Mouse (Mus musculus) liver, postnatal 0 days (tissue): Measurements from ENCODE around the gene Vsir. TPM values are rescaled to one million over a fixed set of nuclear protein-coding genes. Genes with fewer than 3 reads are reported as not detected.

Experiments used
- ATAC-seq: fragments of 200-750 bp; cut with Nextera tagmentation; 2 replicates; pipeline ENCODE4 v1.8.0; 2017; ENCODE audit warnings: mild to moderate bottlenecking, moderate library complexity
- DNase-seq: peaks from one replicate; pipeline ENCODE4 v3.0.0-alpha.2; 2016
- H3K27ac ChIP-seq: fragments of 300-500 bp; sonication (generic); 2 replicates; pipeline ENCODE4 v1.5.1; 2014; ENCODE audit warnings: antibody characterized with exemption, moderate library complexity, mild to moderate bottlenecking, low read depth
- H3K27me3 ChIP-seq: fragments of 300-500 bp; sonication (generic); 2 replicates; pipeline ENCODE4 v1.6.1; 2014; ENCODE audit warnings: low read length, control low read depth, mixed read lengths; ENCODE audit not compliant: insufficient read depth
- H3K36me3 ChIP-seq: fragments of 300-500 bp; sonication (generic); replicated peaks from 2 replicates; pipeline ENCODE4 v1.6.1; 2014; ENCODE audit warnings: mild to moderate bottlenecking, control low read depth, low read length, moderate library complexity, mixed read lengths; ENCODE audit not compliant: insufficient read depth
- H3K4me1 ChIP-seq: fragments of 300-500 bp; sonication (generic); 2 replicates; pipeline ENCODE4 v1.6.1; 2014; ENCODE audit warnings: antibody characterized with exemption, mild to moderate bottlenecking, control low read depth; ENCODE audit not compliant: insufficient read depth
- H3K4me2 ChIP-seq: fragments of 300-500 bp; sonication (generic); 2 replicates; pipeline ENCODE4 v1.6.1; 2014; ENCODE audit warnings: low read depth, mild to moderate bottlenecking, low read length, moderate library complexity, mixed read lengths
- H3K4me3 ChIP-seq: fragments of 300-500 bp; sonication (generic); 2 replicates; pipeline ENCODE4 v1.5.1; 2014; ENCODE audit warnings: low read depth, low read length
- H3K9ac ChIP-seq: fragments of 300-500 bp; sonication (generic); replicated peaks from 2 replicates; pipeline ENCODE4 v1.6.1; 2014; ENCODE audit warnings: mild to moderate bottlenecking, moderate library complexity
- H3K9me3 ChIP-seq: fragments of 300-500 bp; sonication (generic); 2 replicates; pipeline ENCODE4 v1.6.1; 2016; ENCODE audit warnings: mild to moderate bottlenecking, control low read depth, low read length, mixed read lengths
- CTCF ChIP-seq: sonication (generic); IDR thresholded peaks from 2 replicates; pipeline ENCODE4 v1.5.1; 2016; ENCODE audit warnings: antibody characterized with exemption, low read depth
- EP300 ChIP-seq: IDR thresholded peaks from 2 replicates; pipeline ENCODE4 v1.6.1; 2016; ENCODE audit warnings: antibody characterized with exemption, low read depth, mild to moderate bottlenecking
- WGBS: fragments of 180-500 bp; shearing (Covaris S2); extraction: QIAGEN DNeasy Blood & Tissue Kit; methylation state at CpG from one replicate; pipeline ENCODE4 v1.1.7; 2014; ENCODE audit not compliant: insufficient replicate concordance; 5-methylcytosine and 5-hydroxymethylcytosine counted together
- polyA plus RNA-seq: library from polyadenylated mRNA; unstranded; fragments of >200 nt; fragmentation: Nextera tagmentation; extraction: Ambion mirVana; gene quantifications from 2 replicates; pipeline ENCODE4 v1.2.1, GENCODE M21; 2015

The Vsir gene
- polyA plus RNA-seq, 1 experiment from 2014 or later: 11.4 TPM

DNA sequence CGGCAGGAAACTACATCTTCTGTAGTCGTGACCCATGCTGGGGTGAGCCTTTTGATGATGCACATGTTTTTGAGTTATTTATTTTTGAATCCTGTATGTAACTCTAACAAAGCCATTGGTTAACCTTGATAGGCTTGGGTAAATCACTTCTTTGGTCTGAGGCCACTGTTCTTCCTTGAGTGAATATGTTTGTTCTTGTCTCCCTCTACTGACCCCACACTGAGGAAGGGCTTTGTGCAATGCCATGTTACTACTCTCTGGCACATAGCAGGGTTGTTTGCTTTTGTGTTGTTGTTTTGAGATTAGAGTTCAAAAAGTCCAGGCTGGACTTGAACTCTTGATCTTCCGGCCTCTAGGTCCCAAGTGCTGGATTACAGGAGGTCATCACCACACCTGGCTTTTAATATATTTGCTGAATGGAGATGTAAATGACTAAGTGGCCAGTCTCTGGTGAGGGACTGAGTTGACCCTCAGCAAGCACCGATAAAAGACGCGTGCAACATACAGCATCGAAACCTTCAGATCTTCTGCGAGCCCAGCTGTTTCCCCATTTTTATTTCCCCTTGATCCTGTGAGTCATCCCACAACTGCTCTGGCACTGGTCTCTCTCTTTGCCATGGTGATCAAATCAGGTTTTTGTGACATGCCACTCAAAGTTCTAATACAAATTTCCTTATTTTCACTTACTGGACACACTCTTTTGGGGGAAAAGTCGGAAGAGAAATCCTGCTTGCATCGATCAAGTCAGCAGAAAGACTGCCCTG is 51.6 kb downstream of the Vsir start:
- Histone ChIP-seq H3K4me1 (no peaks in the 10 kb centered on the region), H3K36me3 (no peaks in the 10 kb centered on the region), H3K9ac (no peak overlapping the region), H3K27me3 (no peaks in the 10 kb centered on the region), H3K9me3 (no peaks in the 10 kb centered on the region), H3K4me2 (no peak overlapping the region), H3K27ac (no peak overlapping the region), H3K4me3 (no peak overlapping the region)
- WGBS: 57% methylated on average over 10 of the region's 10 CpGs
- DNase-seq (no peak), ATAC-seq (no peak)
- TF ChIP-seq CTCF: peak; percentile 45
- TF ChIP-seq EP300: no peak

DNA sequence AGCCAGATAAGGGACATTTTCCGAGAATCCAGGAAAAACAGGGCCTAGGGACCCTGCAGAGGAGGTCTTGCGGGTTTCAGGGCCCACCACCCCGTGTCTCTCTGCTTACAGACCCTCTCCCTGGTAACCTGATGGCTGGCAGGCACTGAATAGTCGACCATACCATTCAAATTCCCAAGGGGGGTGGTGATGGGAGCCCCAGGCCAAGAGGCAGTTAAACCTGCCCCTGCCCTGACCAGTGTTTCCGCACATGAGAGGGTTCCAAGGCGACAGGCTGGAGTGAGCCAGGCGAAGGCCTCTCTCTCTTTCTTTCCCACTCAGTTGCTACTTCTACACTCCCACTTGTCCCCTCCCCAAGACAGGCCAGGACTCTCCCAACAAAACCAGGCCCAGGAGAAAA is 52.8 kb downstream of the Vsir start, which contains the start of gene Gm17455:
Gm17455 (plus strand) TSS at position 278 of the 400 bp plus-strand sequence.
- 64% methylated on average over 7 of the region's 7 CpGs for WGBS
- ATAC-seq (no peak), DNase-seq (no peak)
- Histone ChIP-seq H3K27me3 (no peaks in the 10 kb centered on the region), H3K36me3 (no peaks in the 10 kb centered on the region), H3K9me3 (no peaks in the 10 kb centered on the region), H3K4me2 (no peak within 1 kb of the TSS), H3K4me1 (no peaks in the 10 kb centered on the region), H3K4me3 (no peak within 1 kb of the TSS), H3K27ac (no peak within 1 kb of the TSS), H3K9ac (no peak within 1 kb of the TSS)
- TF ChIP-seq CTCF (no peak), EP300 (no peak)

DNA sequence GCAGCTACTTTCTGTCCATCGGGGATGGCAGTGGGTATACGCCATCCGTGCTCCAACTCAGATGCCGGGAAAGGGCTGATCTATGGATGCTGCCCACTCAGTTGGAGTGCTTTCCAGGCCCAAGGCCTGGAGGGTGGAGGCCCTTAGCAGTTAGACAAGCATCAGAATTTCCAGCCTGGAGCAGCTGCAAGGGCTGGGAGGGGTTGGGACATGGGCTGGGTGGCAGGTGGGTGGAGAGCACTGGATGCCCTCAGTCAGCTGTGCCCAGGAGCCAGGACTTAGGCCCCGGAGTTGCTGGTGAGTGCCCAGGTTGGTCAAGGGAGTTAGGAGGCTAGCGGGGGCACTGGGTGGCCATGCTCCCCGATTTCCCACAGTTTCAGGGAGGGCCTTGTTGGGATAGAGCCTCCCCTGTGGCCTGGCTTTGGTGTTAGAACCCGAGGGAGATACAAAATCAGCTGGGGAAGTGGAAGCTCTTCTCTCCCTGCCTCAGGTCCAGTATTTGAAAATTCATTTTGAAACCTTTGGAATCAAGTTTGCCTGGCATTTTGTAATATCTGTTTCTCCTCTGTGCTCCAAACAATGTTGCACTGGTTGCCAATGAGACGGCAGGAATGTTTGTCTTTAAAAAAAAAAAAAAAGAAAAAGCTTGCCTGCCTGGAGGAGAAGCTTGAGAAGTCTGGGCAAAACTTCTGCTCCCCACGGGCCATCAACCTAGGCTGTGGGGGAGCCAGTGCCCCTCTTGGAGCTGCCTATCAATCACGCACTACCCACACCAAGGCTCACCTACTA is 54.0 kb downstream of the Vsir start:
- H3K27me3 ChIP-seq: no peaks in the 10 kb centered on the region
- no peaks in the 10 kb centered on the region for H3K4me1 ChIP-seq
- ATAC-seq (no peak), DNase-seq (no peak)
- TF ChIP-seq EP300 (no peak), CTCF (no peak)
- no peak overlapping the region for H3K27ac ChIP-seq
- WGBS: 77% methylated on average over 11 of the region's 11 CpGs
- no peak overlapping the region for H3K4me3 ChIP-seq
- H3K9me3 ChIP-seq: no peaks in the 10 kb centered on the region
- no peak overlapping the region for H3K9ac ChIP-seq
- no peak overlapping the region for H3K4me2 ChIP-seq
- no peaks in the 10 kb centered on the region for H3K36me3 ChIP-seq

DNA sequence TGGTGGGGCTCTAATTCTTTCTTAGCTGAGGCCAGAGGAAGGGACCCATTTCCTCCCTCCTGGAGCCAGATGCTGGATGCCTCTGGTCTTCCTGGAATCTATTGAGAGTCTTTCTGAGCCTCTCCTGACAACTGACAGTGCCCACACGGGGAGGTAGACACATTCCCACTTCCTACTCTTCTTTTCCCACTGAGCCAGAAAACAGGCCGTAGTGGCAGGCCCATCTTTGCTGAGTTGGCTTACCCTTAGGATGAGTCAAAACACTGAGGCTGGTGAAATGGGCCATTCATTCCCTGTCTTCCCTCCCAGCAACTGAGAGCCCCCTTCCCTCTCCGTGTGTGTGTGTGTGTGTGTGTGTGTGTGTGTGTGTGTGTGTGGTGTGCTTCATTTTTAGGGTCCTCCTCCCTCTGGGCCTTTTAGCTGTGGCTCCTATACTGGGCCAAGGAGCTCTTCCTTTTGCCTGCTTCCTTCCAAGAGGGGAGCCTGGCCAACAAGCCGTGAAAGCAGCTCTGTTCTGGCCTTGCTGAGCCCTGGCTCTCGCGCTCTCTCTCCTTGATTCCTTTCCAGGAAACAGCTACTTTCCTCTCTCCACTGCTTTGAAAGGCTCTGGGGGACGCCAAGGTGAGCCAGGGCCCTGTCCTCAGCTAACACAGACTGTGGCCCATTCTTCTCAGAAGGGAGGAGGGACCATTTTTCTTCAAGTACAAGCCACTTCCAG is 59.0 kb downstream of the Vsir start:
- no peak for TF ChIP-seq EP300
- TF ChIP-seq CTCF: no peak
- no peak overlapping the region for H3K4me3 ChIP-seq
- H3K4me1 ChIP-seq: no peaks in the 10 kb centered on the region
- WGBS: 44% methylated on average over 7 of the region's 7 CpGs
- H3K27ac ChIP-seq: no peak overlapping the region
- no peak overlapping the region for H3K9ac ChIP-seq
- H3K36me3 ChIP-seq: no peaks in the 10 kb centered on the region
- no peak for DNase-seq
- no peak for ATAC-seq
- H3K9me3 ChIP-seq: no peaks in the 10 kb centered on the region
- H3K27me3 ChIP-seq: no peaks in the 10 kb centered on the region
- H3K4me2 ChIP-seq: no peak overlapping the region

DNA sequence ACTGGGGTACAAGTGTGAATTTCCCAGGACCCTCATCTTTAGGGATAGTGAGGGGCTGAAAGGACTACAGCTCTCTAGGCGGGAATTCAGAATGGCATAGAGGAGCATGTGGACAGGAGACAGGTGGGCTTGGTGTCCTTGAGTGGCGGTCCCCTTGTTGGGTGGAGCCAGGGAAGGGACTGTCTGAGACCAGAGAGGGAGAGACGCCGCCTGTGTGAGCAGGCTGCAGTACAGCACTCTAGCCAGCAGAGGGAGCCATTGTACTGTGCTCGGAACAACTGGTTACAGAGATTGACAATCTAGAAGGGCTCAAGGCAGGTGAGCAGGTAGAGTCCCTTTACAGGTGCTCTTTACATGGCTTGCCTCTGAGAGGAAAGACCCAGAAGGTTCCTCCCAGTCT is 61.2 kb downstream of the Vsir start:
- H3K36me3 ChIP-seq: no peaks in the 10 kb centered on the region
- no peaks in the 10 kb centered on the region for H3K4me1 ChIP-seq
- H3K27ac ChIP-seq: no peak overlapping the region
- peak; percentile 99 for TF ChIP-seq CTCF
- no peak for TF ChIP-seq EP300
- no peak overlapping the region for H3K4me3 ChIP-seq
- H3K9me3 ChIP-seq: no peaks in the 10 kb centered on the region
- H3K9ac ChIP-seq: no peak overlapping the region
- DNase-seq: peak; percentile 78
- 6% methylated on average over 5 of the region's 5 CpGs for WGBS
- no peak for ATAC-seq
- no peaks in the 10 kb centered on the region for H3K27me3 ChIP-seq
- H3K4me2 ChIP-seq: no peak overlapping the region

DNA sequence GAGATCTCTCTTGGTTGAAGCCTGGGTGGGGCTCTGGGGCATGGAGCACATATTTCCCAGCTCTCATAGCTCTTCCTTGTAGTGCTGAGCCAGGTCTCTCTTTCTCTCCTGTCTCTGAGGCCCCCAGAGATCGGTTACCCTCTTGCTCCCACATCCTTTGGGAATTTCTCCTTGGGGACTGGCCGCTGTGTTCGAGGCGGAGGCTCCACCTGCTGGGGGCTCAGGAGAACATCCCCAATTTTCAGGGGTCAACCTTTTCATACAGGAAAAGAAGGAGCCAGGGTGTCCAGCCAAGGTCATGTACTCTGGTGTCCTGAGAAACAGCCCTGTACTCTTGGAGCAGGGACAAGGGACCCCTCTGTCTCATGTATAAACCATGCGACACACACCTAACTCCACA is 65.1 kb downstream of the Vsir start:
- DNase-seq (no peak), ATAC-seq (no peak)
- Histone ChIP-seq H3K4me1 (no peaks in the 10 kb centered on the region), H3K4me3 (no peak overlapping the region), H3K27me3 (no peaks in the 10 kb centered on the region), H3K9me3 (no peaks in the 10 kb centered on the region), H3K4me2 (no peak overlapping the region), H3K27ac (no peak overlapping the region), H3K36me3 (no peaks in the 10 kb centered on the region), H3K9ac (no peak overlapping the region)
- TF ChIP-seq CTCF (peak; percentile 51), EP300 (no peak)
- 38% methylated on average over 5 of the region's 5 CpGs for WGBS
